Mouse (Mus musculus): ENCODE measurements at regions not wholly inside any gene's neighbourhood (a gene's known extent, or its start where the extent isn't known, plus 50 kb on each side); places are given as distances from the start of the nearest gene placed in this dataset.

DNA sequence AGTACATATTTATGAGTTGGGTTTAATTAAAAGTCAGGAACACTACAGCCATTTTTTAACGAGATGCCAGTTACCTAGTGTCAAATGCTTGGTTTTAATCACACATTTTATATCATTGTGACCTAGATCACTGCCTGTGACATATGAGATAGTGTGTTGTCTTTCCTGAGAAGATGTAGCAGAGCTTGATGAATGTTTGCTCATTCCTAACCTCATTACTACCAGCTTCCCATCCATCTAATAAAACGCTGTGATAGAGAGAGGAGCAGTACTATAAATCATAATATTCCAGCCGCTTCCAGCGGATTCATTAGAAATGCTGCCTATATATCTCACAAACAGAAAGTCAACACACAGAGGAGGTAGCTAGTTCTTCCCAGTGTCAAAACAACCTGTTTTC, 163.6 kb downstream of the Aldoart1 start:
- intact Hi-C loops (cut with DNase I) = no loop called here
- DNase-seq (ENCODE audit: low spot score in 2 of 2) = no peak

GRCm38 (mm10) chr4:72674006-72674405, 178.4 kb downstream of the Aldoart1 start:
- intact Hi-C loops (cut with DNase I) = no loop called here
- no peak for DNase-seq (ENCODE audit: low spot score in 2 of 2)

GRCm38 (mm10) chr4:72671652-72672411, 180.6 kb downstream of the Aldoart1 start:
- no peak for DNase-seq (ENCODE audit: low spot score in 2 of 2)
- intact Hi-C loops (cut with DNase I) = no loop called here

DNA sequence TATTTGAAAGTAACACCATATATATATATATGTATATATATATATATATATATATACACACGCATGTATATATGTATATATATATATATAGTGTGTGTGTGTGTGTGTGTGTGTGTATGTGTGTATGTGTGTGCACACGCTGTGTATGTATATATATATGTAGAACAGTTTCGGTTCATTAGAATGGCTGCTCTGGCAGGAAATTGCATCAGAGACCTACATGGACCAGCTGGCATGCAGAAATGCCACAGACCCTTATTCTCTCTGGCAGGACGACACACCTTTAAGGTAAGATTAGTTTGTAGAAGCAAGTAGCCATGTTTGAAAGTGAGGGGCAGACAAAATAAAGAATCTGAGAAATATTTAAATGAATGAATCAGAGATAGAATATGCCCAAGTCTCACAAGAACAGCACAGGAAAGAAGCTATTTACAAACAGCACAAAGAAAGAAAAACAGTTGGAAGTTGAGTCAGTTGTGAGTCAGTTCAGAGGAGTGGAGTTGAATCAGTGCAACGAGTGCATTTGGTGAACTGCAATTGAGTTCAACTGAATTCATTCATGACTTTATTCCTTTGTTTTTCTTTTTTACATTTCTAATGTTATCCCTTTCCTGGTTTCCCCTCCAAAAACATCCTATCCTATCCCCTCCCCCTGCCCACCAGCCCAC, 182.5 kb downstream of the Aldoart1 start:
- intact Hi-C loops (cut with DNase I) = no loop called here
- no peak for DNase-seq (ENCODE audit: low spot score in 2 of 2)

DNA sequence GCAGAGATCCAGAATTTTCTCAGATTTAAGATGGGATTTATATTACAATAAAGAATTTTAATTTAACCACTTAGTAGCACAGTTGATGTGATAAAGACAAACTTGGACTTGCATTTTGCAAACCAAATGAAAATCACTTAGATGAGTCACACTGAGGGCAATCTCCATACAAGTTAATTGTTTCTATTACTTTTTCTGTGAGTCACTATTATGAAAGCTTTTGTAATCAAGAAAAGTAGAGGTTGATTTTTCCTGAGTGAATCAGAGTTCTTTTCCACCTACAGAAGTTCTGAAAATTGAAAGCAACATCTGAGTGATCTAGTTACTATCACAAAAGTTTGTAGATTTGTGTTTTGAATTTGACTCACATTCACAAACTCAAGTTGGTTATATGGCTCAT, 188.1 kb downstream of the Aldoart1 start:
- intact Hi-C loops (cut with DNase I) = no loop called here
- no peak for DNase-seq (ENCODE audit: low spot score in 2 of 2)

DNA sequence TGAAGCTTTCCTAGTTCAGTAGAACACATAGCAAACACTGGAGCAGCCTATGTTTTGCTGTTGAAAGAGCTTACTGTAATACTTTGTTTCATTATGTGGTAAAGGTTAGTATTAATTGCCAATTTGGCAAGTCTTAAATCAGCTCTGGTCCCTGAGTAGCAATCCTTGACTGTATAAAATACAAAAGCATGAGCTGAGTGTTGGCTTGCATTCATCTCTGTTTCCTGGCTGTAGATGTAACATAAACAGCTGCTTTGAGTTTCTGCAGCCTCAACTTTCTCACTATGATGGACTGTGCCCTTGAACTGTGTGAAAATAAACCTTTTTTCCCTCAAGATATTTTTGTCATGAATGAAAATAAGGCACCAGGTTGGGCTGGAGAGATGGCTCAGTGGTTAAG, 190.0 kb downstream of the Aldoart1 start:
- DNase-seq (ENCODE audit: low spot score in 2 of 2) = no peak
- intact Hi-C loops (cut with DNase I) = no loop called here

DNA sequence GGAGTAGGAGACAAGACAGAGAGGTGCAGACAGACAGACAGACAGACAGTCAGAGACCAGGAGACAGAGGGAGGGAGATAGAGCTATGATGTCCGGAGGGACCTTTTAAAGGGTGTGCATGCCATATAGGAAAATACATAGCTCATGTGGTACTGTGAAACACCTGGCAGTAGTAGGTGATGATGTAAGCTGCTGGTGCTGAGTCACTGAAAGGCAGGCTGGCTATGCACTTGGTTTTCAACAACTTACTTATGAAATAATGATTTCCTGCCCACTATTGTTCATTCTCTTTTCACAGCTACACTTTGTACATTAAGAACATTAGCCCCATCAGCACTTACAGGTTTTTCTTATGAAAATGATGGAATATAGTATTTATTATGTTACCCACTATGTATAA, 196.2 kb downstream of the Aldoart1 start:
- intact Hi-C loops (cut with DNase I) = no loop called here
- DNase-seq (ENCODE audit: low spot score in 2 of 2) = no peak

GRCm38 (mm10) chr4:72647130-72647529, 205.3 kb downstream of the Aldoart1 start:
- DNase-seq (ENCODE audit: low spot score in 2 of 2) = peak in 1 of 2 experiments; percentile 65
- intact Hi-C loops (cut with DNase I) = no loop called here

- no peak for DNase-seq (ENCODE audit: low spot score in 2 of 2)
Measured at GRCm38 (mm10) chr4:72629416-72629815, 223.0 kb downstream of the Aldoart1 start.

GRCm38 (mm10) chr4:72627219-72627930, 225.1 kb downstream of the Aldoart1 start:
- DNase-seq (ENCODE audit: low spot score in 2 of 2) = no peak
- intact Hi-C loops (cut with DNase I) = no loop called here

More at GRCm38 (mm10) chr4:72629416-72629815, 223.0 kb downstream of the Aldoart1 start:
- intact Hi-C loops (cut with DNase I) = no loop called here

DNA sequence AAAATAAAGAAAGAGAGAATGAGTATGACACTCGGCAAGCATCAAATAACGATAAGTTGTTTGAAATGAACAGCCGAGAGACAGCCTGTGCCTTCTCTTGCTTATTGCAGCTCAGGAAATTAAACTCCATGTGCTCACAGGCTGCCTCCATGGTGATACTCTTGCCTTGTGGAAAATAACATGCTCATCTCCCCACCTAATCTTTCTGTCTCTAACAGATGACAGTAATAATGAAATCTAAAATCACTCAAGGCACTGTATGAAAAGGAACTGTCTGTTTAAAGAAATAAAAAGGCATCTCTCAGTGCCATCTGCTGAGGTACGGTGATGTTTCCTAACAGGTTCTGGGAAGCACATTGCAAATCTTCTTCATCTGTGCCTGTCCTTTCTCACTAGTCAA, 247.3 kb downstream of the Aldoart1 start:
- intact Hi-C loops (cut with DNase I) = no loop called here
- DNase-seq (ENCODE audit: low spot score in 2 of 2) = peak in 1 of 2 experiments; percentile 4

DNA sequence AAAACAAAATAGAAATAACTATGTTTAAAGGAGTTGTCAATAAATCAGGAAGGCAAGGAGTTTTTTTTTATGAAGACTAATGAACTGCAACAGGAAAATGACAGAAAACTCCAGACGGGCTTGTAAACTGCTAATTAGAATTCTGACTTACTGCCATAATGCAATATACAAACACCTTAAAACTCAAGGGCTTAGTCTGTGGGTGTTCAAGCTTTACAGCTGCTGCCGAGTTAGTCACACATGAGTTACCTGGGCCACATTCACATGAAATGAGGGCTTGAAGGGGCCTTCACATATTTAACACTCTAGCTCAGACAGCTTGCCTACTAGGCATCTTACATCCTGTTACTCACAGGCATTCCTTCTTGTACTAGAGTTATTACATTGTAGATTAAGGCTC, 256.9 kb downstream of the Aldoart1 start:
- intact Hi-C loops (cut with DNase I) = no loop called here

GRCm38 (mm10) chr4:72592129-72592528, 260.3 kb downstream of the Aldoart1 start:
- no peak for DNase-seq (ENCODE audit: low spot score in 2 of 2)
- intact Hi-C loops (cut with DNase I) = no loop called here

More for the DNA sequence above, 256.9 kb downstream of the Aldoart1 start:
- DNase-seq (ENCODE audit: low spot score in 2 of 2) = no peak

- intact Hi-C loops (cut with DNase I) = no loop called here
Measured at GRCm38 (mm10) chr4:72574946-72575345, 277.5 kb downstream of the Aldoart1 start.

DNA sequence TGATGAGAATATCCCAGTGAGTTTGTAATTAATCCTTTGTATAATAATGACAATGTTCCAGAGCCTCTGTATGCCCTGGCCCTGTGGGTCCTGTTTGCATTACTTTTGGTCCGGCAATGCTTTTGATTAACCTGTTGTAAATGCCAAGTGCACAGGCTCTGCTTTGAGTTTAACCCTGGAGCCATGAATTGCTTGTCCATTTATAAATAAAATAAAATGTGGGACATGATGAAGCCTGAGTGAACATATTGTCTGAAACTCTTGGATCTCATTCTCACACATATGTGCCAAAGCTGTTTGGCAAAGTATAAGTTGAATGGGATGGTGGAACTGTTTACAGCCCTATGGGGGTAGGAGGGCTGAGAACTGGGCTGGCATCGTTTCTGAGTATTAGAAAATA, 280.5 kb downstream of the Aldoart1 start:
- no peak for DNase-seq (ENCODE audit: low spot score in 2 of 2)
- intact Hi-C loops (cut with DNase I) = no loop called here

More at GRCm38 (mm10) chr4:72574946-72575345, 277.5 kb downstream of the Aldoart1 start:
- no peak for DNase-seq (ENCODE audit: low spot score in 2 of 2)

- DNase-seq (ENCODE audit: low spot score in 2 of 2) = no peak
- intact Hi-C loops (cut with DNase I) = no loop called here
Measured at GRCm38 (mm10) chr4:72565186-72565585, 287.2 kb downstream of the Aldoart1 start.

DNA sequence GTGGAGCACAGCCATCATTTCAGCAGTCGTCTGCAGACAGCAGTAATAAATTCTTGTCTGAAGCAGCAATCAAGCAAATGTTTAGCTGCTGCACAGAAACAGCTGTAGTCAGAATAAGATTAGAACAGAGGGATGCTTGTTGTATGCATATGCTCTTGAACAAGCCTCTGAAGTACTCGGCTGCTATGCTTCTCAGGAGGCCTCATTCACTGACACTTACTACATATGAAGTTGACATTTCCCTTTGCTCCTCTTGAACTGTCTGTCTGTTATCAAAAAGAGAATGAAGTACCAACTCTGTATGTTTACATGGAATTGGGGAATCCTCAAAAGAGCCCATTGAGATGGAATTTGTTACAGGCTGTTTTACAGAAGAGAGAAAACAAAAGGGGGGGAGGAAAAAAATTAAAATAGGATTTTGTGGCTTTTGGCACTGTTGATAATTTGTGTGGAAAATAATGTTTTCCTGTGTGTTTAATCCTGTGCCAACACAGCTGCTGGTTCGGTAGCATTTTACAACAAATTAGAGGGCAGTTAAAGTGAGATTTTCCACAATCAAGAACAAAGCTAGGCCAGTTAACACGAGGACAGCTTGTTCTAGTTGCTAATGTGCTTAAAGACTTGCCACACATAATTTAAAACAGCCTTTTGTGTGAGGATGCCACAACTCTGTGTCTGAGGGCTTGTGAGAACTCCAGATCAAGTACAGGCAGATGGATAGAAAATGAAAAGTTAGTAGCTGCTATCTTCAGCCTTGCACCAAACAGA, 289.3 kb downstream of the Aldoart1 start:
- DNase-seq (ENCODE audit: low spot score in 2 of 2) = peak; percentile 2 to 14
- intact Hi-C loops (cut with DNase I) = no loop called here

DNA sequence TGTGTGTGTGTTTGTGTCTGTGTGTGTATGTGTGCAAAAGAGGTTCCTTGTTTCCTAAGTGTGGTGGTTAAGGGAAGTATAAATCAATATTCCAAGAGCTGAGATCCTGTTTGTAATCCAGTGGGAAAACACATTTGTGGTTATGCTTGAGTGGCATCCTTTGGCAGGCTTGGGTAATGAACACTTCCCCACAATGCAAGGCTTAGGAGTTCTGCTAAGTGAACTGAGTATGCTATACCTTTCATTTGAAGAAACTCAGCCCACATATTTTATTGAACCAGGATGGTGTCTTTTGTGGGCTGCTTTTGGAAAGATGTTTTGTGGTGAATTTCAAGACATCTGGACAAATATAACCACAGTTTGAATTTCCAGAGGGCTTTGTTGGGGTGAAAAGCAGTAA, 298.2 kb downstream of the Aldoart1 start:
- intact Hi-C loops (cut with DNase I) = no loop called here
- DNase-seq (ENCODE audit: low spot score in 2 of 2) = no peak

DNA sequence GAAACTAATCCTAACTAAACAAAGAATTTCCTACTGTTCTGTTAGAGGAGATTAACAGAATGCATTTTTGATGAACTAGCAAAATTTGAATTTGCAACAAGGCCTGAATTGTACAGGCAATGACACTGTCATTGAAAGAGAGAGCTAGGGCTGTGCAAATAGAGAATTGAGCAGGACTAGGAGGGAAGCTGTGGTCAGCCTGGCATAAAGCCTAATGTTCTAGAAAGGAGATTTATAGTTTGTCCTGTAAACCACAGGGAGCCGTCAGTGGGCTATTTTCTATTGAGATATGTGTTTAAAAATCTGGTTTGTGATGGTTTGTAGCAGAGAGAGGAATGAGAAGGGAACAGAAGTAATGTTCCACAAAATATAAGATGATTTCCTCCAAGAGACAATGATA, 317.9 kb downstream of the Aldoart1 start:
- intact Hi-C loops (cut with DNase I) = no loop called here
- DNase-seq (ENCODE audit: low spot score in 2 of 2) = no peak

DNA sequence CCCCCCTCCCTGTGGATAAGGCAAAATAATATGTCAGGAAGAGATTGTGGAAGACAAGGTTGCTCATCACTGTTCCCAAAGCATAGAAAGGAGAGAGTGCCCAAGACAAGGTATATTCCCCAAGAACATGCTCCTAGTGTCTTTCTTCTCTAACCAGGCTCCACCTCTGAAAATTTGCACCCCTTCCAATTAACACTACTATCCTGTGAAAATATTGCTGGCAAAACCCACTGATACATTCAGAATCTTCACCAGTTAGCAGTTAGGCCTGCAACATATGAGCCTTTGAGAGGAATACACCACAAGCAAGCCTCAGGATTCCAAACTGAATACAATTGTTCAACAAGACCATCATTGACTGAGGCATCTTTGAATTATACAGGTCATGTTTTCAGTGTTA, 323.9 kb upstream of the Tle1 start:
- intact Hi-C loops (cut with DNase I) = no loop called here
- DNase-seq (ENCODE audit: low spot score in 2 of 2) = no peak
